Mouse (Mus musculus) thymus, postnatal 4 days (tissue): ENCODE data around the gene Slc37a3.
A peak's percentile ranks its signal among the peaks of the same experiment; 100 is the strongest.

Experiments
- DNase-seq: peaks from one replicate; pipeline ENCODE4 v3.0.0; 2021

Slc37a3 gene

GRCm38 (mm10) chr6:39317854-39318630, 59.4 kb downstream of the Slc37a3 start:
- DNase-seq: no peak

DNA sequence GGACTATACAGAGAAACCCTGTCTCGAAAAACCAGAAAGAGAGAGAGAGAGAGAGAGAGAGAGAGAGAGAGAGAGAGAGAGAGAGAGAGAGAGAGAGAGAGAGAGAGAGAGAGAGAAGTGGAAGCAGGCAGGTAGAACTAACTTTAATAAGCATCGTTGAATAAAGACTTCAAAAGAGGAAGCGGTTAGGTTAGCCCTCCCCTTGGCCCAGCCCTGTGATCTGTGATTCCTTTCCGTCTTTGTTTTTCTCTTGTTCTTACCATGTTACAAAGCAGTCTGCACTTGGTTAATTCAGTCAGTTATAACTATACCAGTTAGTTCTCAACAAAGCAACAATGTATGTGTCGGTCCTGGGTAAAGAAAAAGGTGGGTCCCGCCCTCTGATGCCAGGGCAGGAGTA, 61.4 kb downstream of the Slc37a3 start:
- no peak for DNase-seq

- no peak for DNase-seq
Observed at GRCm38 (mm10) chr6:39314461-39314860, 63.0 kb downstream of the Slc37a3 start.

DNA sequence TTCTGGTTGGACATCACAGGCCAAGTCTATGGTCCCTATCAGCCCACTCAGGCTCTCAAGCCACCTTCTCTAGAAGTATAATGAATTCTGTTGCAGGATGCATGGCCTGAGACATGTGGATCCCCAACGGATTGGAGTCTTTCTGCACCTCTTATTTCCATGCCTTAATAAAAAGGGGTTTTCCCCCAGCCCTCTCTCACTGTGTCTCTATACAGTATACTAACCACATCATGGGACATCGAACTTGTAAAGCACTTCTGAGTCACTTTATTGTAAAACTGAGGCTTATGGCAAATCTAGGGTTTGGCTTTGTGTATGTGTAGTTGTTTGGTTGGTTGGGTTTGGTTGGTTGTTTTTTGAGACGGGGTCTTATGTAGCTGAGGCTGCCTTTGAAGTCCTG, 65.7 kb downstream of the Slc37a3 start:
- no peak for DNase-seq

GRCm38 (mm10) chr6:39304371-39304874, 73.1 kb downstream of the Slc37a3 start:
- no peak for DNase-seq

- peak; percentile 48 for DNase-seq
Observed at GRCm38 (mm10) chr6:39301484-39301883, 76.0 kb downstream of the Slc37a3 start.

DNA sequence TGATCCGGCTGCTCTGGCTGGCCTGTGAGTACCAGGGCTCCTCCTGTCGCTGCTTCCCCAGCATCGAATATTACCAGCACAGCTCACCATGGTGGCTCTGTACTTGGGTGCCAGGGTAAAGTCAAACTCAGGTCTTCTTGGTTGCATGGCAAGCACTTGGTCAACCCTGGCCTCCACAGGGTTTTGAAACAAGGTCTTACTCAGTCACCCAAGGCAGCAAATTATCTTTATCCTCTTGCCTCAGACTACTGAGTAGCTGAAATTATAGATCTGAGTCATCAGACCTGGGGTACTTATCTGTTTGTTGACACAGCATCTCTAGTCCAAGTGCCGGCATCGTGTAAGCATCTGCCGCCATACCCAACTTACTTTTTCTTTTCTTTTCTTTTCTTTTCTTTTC, 80.4 kb downstream of the Slc37a3 start:
- no peak for DNase-seq

DNA sequence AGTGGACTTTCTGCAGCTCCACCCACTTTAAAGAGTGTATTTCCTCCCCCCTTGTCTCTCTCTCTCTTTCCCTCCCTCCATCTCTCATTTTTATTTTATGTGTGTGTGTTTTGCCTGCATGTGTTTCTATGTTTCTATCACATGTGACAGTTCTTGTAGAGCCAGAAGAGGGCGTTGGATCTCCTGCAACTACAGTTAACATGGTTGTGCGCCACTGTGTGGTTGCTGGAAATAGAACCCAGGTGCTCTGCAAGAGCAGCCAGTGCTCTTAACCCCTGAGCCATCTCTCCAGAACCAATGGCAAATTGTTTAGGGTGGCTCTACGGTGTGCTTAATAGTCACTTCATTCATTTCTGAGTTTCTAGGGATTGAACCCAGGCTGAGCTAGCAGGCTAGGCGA, 81.0 kb downstream of the Slc37a3 start:
- peak; percentile 67 for DNase-seq

GRCm38 (mm10) chr6:39295727-39296411, 81.6 kb downstream of the Slc37a3 start:
- peak; percentile 38 for DNase-seq

DNA sequence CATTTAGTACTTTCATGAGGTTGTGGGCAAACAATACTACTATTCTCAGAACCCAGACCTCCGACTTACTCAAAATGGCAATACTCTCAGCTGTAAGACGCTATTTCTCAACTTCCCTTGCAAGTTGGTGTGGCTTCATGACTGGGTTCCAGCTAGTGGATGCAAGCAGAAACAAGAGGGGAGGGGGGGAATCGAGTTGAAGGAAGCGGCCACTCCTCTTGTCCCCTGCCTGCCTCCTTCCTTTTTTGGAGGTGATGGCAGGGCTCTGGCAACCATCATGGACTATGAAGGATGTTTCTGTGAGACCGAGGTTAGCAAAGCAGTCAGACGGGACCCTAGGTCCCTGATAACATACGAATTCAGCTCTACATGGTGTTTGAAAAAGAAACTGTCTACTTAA, 87.8 kb downstream of the Slc37a3 start:
- no peak for DNase-seq

DNA sequence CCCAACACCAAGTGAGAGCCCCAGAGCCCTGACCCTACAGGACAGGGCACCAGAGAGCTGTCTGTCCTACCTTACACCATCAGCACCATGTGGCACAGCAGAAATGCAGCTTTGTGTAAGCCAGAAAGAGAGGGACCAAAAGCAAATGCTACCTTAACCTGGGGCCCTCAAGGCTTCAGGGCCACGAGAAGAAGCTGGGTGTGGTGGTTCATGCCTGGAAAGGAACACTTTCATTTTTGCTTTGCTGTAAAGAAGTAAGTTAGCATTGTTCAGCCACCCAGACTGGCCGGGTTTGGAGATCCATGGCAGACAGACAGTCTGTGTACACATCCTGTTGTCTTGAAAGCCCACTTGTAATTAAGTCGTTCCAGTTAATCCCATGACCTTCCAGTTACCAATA, 89.7 kb downstream of the Slc37a3 start:
- DNase-seq: peak; percentile 21

DNA sequence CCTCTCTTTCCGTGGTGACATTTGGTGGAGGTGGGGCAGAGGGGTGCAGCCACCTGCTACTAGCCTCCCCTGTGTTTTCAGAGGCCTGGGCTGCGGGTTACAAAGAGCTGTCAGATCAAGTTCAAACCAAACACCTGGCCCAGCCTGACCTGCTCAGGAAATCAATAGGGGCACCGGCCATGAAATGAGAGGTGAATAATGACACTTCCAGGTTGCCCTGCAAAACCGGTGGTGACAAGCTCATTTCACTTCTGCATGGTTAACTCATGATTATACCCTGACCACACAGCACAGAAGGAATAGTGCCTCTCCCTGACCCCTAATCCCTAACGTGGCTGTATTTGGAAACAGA, 90.8 kb downstream of the Slc37a3 start:
- DNase-seq: peak; percentile 57

DNA sequence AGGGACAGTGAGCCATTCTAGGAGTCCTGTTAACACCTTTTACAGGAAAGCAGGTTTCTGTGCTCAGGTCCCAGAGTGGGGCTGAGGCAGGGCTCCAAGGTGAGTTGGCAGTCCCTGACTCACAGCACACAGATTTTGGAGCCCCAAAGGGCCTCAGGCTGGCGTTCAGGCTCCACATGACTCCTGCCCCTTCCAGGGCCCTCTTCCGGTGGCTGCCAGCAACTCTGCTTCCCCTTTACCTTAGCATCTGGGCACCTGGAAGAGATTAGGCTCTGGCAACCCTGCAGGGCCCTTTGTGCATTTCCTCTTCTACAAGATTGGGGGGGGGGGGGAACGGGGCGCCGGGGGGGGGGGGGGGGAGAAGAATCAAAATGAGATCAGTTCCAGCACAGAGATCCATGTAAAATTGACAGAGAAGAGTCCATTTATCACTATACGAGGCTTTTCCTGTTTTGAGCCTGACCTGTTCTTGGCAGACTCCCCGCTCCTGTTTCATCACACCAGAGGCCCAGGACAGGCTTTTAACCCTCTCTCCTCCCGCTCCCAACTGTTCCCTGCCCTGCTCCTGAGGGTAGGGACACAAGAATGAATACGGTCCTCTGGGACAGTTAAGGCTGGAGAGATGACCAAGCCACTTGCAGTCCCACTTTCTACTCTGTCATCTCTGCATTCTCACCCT, 91.3 kb downstream of the Slc37a3 start:
- DNase-seq: peak; percentile 73

DNA sequence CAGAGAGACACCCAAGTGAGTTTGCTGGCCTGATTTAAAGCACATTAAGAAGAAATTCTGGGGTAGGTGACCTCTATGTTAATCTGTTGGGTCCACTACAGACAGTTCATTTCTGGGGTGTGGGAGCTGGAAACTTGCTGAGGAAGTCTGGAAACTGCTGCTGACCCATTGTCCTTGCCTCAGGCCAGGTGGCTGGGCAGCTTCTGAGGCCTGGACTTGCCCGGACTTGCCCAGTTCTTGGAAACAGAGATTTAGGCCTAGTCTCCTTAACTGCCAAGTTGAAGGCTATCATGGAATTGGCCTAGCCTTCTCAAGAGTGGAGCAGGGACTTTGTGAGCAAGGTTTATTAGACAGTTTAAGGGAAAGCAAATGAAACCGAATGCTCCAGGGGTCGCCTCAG, 92.6 kb downstream of the Slc37a3 start:
- DNase-seq: no peak
